ENCODE assay signal across 42 mouse cellular contexts in genomic region chr12:49349697-49350096, GRCm38 (mm10). TPM values are rescaled to one million over a fixed set of nuclear protein-coding genes. Genes with fewer than 3 reads are reported as not detected.
"Had no signal": no experiment of that assay in that cellular context is flagged by ENCODE, and none has a peak within 500 bp of the region (broad histone marks: within the 10 kb centered on the region; RNA-seq: fewer than 3 reads in every experiment).

No protein-coding gene starts in this region.

- ATAC-seq: hindbrain, embryonic 16.5 days; hindbrain, postnatal 0 days; inflammation-experienced regulatory T-cells, adult 6 months; intestine, embryonic 15.5 days; intestine, embryonic 16.5 days; intestine, postnatal 0 days had no signal

- H3K9ac ChIP-seq: heart, embryonic 13.5 days; heart, embryonic 15.5 days; hindbrain, embryonic 12.5 days; hindbrain, embryonic 13.5 days; hindbrain, embryonic 14.5 days; hindbrain, embryonic 15.5 days; intestine, embryonic 15.5 days; kidney, embryonic 15.5 days had no signal

- H3K4me2 ChIP-seq: heart, embryonic 11.5 days; heart, embryonic 13.5 days; heart, embryonic 15.5 days; hindbrain, embryonic 12.5 days; hindbrain, embryonic 13.5 days; hindbrain, embryonic 14.5 days; hindbrain, embryonic 15.5 days; intestine, embryonic 15.5 days; kidney, embryonic 15.5 days had no signal

- H3K36me3 ChIP-seq: heart, embryonic 13.5 days; heart, embryonic 15.5 days; hindbrain, embryonic 10.5 days; hindbrain, embryonic 12.5 days; hindbrain, embryonic 13.5 days; hindbrain, embryonic 15.5 days; intestine, embryonic 15.5 days; kidney, embryonic 15.5 days had no signal

- H3K4me3 ChIP-seq: heart, embryonic 13.5 days; heart, embryonic 15.5 days; hindbrain, embryonic 10.5 days; hindbrain, embryonic 12.5 days; hindbrain, embryonic 13.5 days; hindbrain, embryonic 15.5 days; intestine, embryonic 15.5 days; kidney, embryonic 15.5 days; layer of hippocampus, adult 2 months; left cerebral cortex, adult 2 months had no signal

- H3K27ac ChIP-seq: heart, embryonic 13.5 days; heart, embryonic 15.5 days; hindbrain, embryonic 10.5 days; hindbrain, embryonic 12.5 days; hindbrain, embryonic 13.5 days; hindbrain, embryonic 14.5 days; hindbrain, embryonic 15.5 days; hindbrain, postnatal 0 days; intestine, embryonic 15.5 days; kidney, embryonic 15.5 days; kidney, postnatal 0 days; layer of hippocampus, adult 2 months; left cerebral cortex, adult 2 months had no signal

- DNase-seq: heart, postnatal 10 days; heart, postnatal 14 days; heart, postnatal 36 days; heart, postnatal 4 days; kidney, adult 11 months; kidney, adult 18-20 months; kidney, adult 2 months; kidney, adult 8-10 months; kidney, adult 9 months; kidney, postnatal 10 days; kidney, postnatal 14 days; kidney, postnatal 25 days; kidney, postnatal 36 days; kidney, postnatal 4 days; layer of hippocampus, adult 9-11 months; layer of hippocampus, postnatal 36 days had no signal

- H3K4me1 ChIP-seq: heart, embryonic 13.5 days; heart, embryonic 15.5 days; hindbrain, embryonic 10.5 days; hindbrain, embryonic 12.5 days; hindbrain, embryonic 13.5 days; hindbrain, embryonic 15.5 days; intestine, embryonic 15.5 days; kidney, embryonic 15.5 days had no signal

- H3K27me3 ChIP-seq: heart, embryonic 13.5 days; heart, embryonic 15.5 days; hindbrain, embryonic 12.5 days; hindbrain, embryonic 13.5 days; hindbrain, embryonic 15.5 days; intestine, embryonic 15.5 days; kidney, embryonic 15.5 days had no signal

- H3K9me3 ChIP-seq: heart, embryonic 13.5 days; heart, embryonic 15.5 days; hindbrain, embryonic 10.5 days; hindbrain, embryonic 12.5 days; hindbrain, embryonic 13.5 days; hindbrain, embryonic 15.5 days; intestine, embryonic 15.5 days; kidney, embryonic 15.5 days had no signal

RNA-seq across cellular contexts. Expression of gene Foxg1, which starts 32.8 kb away (rescaled TPM):
- polyA plus RNA-seq: heart, embryonic 14.5 days; heart, embryonic 15.5 days; heart, postnatal 0 days; hindbrain, embryonic 14.5 days; hindbrain, embryonic 16.5 days; hindbrain, postnatal 0 days; inflammation-experienced regulatory T-cells, adult 6 months; intestine, embryonic 14.5 days; intestine, embryonic 15.5 days; intestine, embryonic 16.5 days; intestine, postnatal 0 days; kidney, adult 2 months; kidney, embryonic 14.5 days; kidney, embryonic 15.5 days; kidney, embryonic 16.5 days; kidney, postnatal 0 days; large intestine, adult 2 months had no signal

RNA-seq across cellular contexts. Expression of gene Gm43517, which starts 35.3 kb away (rescaled TPM):
- polyA plus RNA-seq: heart, embryonic 11.5 days; heart, embryonic 13.5 days; heart, embryonic 14.5 days; heart, embryonic 15.5 days; heart, embryonic 16.5 days; heart, postnatal 0 days; hindbrain, embryonic 10.5 days; hindbrain, embryonic 11.5 days; hindbrain, embryonic 13.5 days; hindbrain, embryonic 14.5 days; hindbrain, embryonic 15.5 days; hindbrain, embryonic 16.5 days; hindbrain, postnatal 0 days; inflammation-experienced regulatory T-cells, adult 6 months; intestine, embryonic 14.5 days; intestine, embryonic 15.5 days; intestine, embryonic 16.5 days; intestine, postnatal 0 days; kidney, adult 2 months; kidney, embryonic 14.5 days; kidney, embryonic 15.5 days; kidney, embryonic 16.5 days; kidney, postnatal 0 days; large intestine, adult 2 months had no signal
